Mouse (Mus musculus): ENCODE data around the gene Golph3.

Gene Golph3

GRCm38 (mm10) chr15:12317290-12317689 is 4.0 kb upstream of the Golph3 start:
- no peak for DNase-seq (ENCODE audit: low read depth, low spot score)

- no peak for DNase-seq (ENCODE audit: low read depth, low spot score)
Measured at GRCm38 (mm10) chr15:12318451-12318850, 2.8 kb upstream of the Golph3 start.

- DNase-seq (ENCODE audit: low read depth, low spot score): no peak
Measured at GRCm38 (mm10) chr15:12319889-12320288, 1.4 kb upstream of the Golph3 start.

- DNase-seq (ENCODE audit: low read depth, low spot score): no peak
Measured at GRCm38 (mm10) chr15:12320441-12321090, 684 bp upstream of the Golph3 start.

GRCm38 (mm10) chr15:12321788-12322621 is 755 bp downstream of the Golph3 start, which contains the start of gene 1810049J17Rik:
1810049J17Rik (minus strand) TSS chr15:12321899.
- no peak for DNase-seq (ENCODE audit: low read depth, low spot score)

GRCm38 (mm10) chr15:12322676-12323402 is 1.6 kb downstream of the Golph3 start:
- DNase-seq (ENCODE audit: low read depth, low spot score): no peak

- DNase-seq (ENCODE audit: low read depth, low spot score): no peak
Measured at GRCm38 (mm10) chr15:12324326-12324725, 3.1 kb downstream of the Golph3 start.

GRCm38 (mm10) chr15:12330389-12330788 is 9.1 kb downstream of the Golph3 start:
- DNase-seq (ENCODE audit: low read depth, low spot score): no peak

GRCm38 (mm10) chr15:12330892-12331291 is 9.6 kb downstream of the Golph3 start:
- DNase-seq (ENCODE audit: low read depth, low spot score): no peak

- DNase-seq (ENCODE audit: low read depth, low spot score): no peak
Measured at GRCm38 (mm10) chr15:12331300-12331699, 10.1 kb downstream of the Golph3 start.

- DNase-seq (ENCODE audit: low read depth, low spot score): no peak
Measured at GRCm38 (mm10) chr15:12334381-12334780, 13.1 kb downstream of the Golph3 start.

GRCm38 (mm10) chr15:12337030-12337778 is 16.0 kb downstream of the Golph3 start:
- no peak for DNase-seq (ENCODE audit: low read depth, low spot score)

GRCm38 (mm10) chr15:12337779-12338137 is 16.5 kb downstream of the Golph3 start:
- DNase-seq (ENCODE audit: low read depth, low spot score): no peak

GRCm38 (mm10) chr15:12340536-12341400 is 19.5 kb downstream of the Golph3 start:
- DNase-seq (ENCODE audit: low read depth, low spot score): no peak

GRCm38 (mm10) chr15:12341401-12341758 is 20.1 kb downstream of the Golph3 start:
- DNase-seq (ENCODE audit: low read depth, low spot score): no peak

- DNase-seq (ENCODE audit: low read depth, low spot score): no peak
Measured at GRCm38 (mm10) chr15:12346916-12347315, 25.7 kb downstream of the Golph3 start.

GRCm38 (mm10) chr15:12348950-12349349 is 27.7 kb downstream of the Golph3 start:
- DNase-seq (ENCODE audit: low read depth, low spot score): no peak

GRCm38 (mm10) chr15:12349840-12350239 is 28.6 kb downstream of the Golph3 start:
- no peak for DNase-seq (ENCODE audit: low read depth, low spot score)

- DNase-seq (ENCODE audit: low read depth, low spot score): no peak
Measured at GRCm38 (mm10) chr15:12351470-12351869, 30.2 kb downstream of the Golph3 start.

- no peak for DNase-seq (ENCODE audit: low read depth, low spot score)
Measured at GRCm38 (mm10) chr15:12354281-12354810, 33.1 kb downstream of the Golph3 start.
